Mouse (Mus musculus): ENCODE data around the gene Hist1h2bh. TPM values are rescaled to one million over a fixed set of nuclear protein-coding genes. Genes with fewer than 3 reads are reported as not detected.
"Not testable (repeated sequence)": the region's sequence is repeated elsewhere in the genome, so short reads cannot be mapped to it uniquely, and the experiment has no call there.

Gene Hist1h2bh
- polyA plus RNA-seq, 1 experiment from 2014 or later = 0.09 TPM

- H3K79me2 ChIP-seq (ENCODE audit: inconsistent target) = peaks cover 14% of the 10 kb centered on the region; the same call in 1 of the 2 replicates
- H3K4me3 ChIP-seq (ENCODE audit: inconsistent target) = peak overlapping the region; percentile 29; the same call in 1 of the 2 replicates
- WGBS (ENCODE audit: missing documents) = 65% methylated on average over 6 of the region's 6 CpGs
- H3K36me3 ChIP-seq (ENCODE audit: inconsistent target) = no peaks in the 10 kb centered on the region
- H3K27ac ChIP-seq = peak overlapping the region; percentile 54
Measured at GRCm38 (mm10) chr13:23576906-23577639, 33.9 kb upstream of the Hist1h2bh start.

DNA sequence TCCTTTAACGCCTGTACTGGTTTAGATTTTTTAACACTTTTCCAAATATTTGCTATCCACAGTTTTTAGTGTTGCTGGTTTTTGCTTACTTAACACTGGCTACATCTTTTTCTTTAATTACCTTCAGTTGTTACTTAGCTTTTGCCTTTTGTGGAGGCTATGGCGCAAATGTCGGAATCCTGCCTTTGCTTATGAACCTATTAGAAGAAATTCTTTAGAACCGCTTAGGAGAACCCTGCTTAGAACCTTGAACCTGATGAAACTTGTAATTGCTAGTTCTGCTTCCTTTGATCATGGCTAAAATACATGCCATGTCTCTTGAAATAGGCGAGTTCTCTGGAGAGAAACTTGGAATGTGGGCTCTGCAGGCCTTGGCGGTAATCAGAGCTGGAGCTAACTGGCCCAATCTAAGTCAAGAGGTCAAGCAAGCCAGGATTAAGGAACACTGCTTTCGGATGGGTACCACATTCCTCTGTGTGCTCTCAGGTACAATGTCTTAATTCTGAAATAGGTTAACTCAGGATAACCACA lies 33.2 kb upstream of the Hist1h2bh start:
- Histone ChIP-seq H3K27ac (peak overlapping the region; percentile 54), H3K79me2 (ENCODE audit: inconsistent target) (peaks cover 18% of the 10 kb centered on the region; the same call in 1 of the 2 replicates), H3K36me3 (ENCODE audit: inconsistent target) (no peaks in the 10 kb centered on the region), H3K4me3 (ENCODE audit: inconsistent target) (peak overlapping the region; percentile 29)
- 52% methylated on average over 7 of the region's 7 CpGs for WGBS (ENCODE audit: missing documents)

GRCm38 (mm10) chr13:23575864-23576313 lies 32.7 kb upstream of the Hist1h2bh start:
- Histone ChIP-seq H3K27ac (peak overlapping the region; percentile 54), H3K79me2 (ENCODE audit: inconsistent target) (peaks cover 18% of the 10 kb centered on the region; the same call in 1 of the 2 replicates), H3K4me3 (ENCODE audit: inconsistent target) (peak overlapping the region; percentile 29)
- not testable (repeated sequence) for H3K36me3 ChIP-seq (ENCODE audit: inconsistent target)
- 4% methylated on average over 8 of the region's 40 CpGs for WGBS (ENCODE audit: missing documents)

DNA sequence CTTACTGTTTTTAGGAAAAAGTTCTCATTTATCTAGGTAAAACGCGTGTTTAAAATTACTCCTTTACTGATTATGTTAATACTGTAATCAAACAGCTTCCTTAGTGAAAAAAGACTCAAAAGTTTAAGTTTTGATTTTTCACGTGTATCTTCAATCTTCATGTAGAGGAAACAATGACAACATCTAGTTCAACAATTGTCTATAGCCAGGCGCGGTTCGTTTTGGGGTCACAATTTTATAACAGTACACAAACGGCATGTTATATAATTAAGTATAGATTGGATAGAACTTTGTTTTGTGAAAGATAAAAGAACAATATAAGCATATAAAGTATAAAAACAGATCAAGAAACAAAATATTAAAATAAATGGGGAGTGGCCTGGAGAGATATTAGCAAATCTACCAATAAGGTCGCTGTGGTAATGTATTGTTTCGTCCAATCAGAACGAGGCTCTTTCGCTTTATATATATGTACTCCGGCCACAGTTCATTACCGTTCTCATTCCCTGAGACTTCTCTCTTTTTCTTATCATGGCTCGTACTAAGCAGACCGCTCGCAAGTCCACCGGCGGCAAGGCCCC lies 32.2 kb upstream of the Hist1h2bh start, which contains the start of gene Hist1h3d:
Gene Hist1h3d (plus strand): TSS at position 493 of the 581 bp plus-strand sequence.
- Histone ChIP-seq H3K4me3 (ENCODE audit: inconsistent target) (peak within 1 kb of the TSS; percentile 29), H3K27ac (peak within 1 kb of the TSS; percentile 67), H3K36me3 (ENCODE audit: inconsistent target) (no peaks in the 10 kb centered on the region), H3K79me2 (ENCODE audit: inconsistent target) (peaks cover 18% of the 10 kb centered on the region; the same call in 1 of the 2 replicates)
- WGBS (ENCODE audit: missing documents) = 2% methylated on average over 13 of the region's 18 CpGs

- Histone ChIP-seq H3K4me3 (ENCODE audit: inconsistent target) (peak overlapping the region; percentile 13; the same call in 1 of the 2 replicates), H3K27ac (peak overlapping the region; percentile 67), H3K79me2 (ENCODE audit: inconsistent target) (peaks cover 18% of the 10 kb centered on the region; the same call in 1 of the 2 replicates)
- not testable (repeated sequence) for H3K36me3 ChIP-seq (ENCODE audit: inconsistent target)
- WGBS (ENCODE audit: missing documents) = 5% methylated on average over 2 of the region's 39 CpGs
Measured at GRCm38 (mm10) chr13:23574546-23575170, 31.5 kb upstream of the Hist1h2bh start.

DNA sequence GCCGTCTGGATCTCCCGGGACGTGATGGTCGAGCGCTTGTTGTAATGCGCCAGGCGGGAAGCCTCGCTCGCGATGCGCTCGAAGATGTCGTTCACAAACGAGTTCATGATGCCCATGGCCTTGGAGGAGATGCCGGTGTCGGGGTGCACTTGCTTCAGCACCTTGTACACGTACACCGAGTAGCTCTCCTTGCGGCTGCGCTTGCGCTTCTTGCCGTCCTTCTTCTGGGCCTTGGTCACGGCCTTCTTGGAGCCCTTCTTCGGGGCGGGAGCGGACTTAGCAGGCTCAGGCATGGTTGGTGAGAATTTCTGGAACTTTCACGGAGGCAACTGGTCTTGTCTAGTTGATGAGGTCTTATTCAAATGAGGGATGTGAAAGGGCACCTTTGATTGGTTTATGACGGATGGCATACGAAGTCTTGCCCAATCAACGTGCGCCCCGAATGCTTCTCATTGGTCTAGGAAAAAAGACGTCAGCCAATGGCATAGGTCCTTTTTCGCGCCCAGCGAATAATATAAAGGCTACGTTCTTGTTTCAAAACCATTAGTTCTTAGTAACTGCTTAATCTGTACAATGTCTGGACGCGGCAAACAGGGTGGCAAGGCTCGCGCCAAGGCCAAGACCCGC lies 30.8 kb upstream of the Hist1h2bh start, which contains the start of the genes Hist1h2bf and Hist1h2ad:
Gene Hist1h2bf (minus strand): TSS at position 299 of the 627 bp plus-strand sequence.
Gene Hist1h2ad (plus strand): TSS at position 484 of the 627 bp plus-strand sequence.
- Histone ChIP-seq H3K4me3 (ENCODE audit: inconsistent target) (peak within 1 kb of the TSS; percentile 41), H3K27ac (peak within 1 kb of the TSS; percentile 75), H3K79me2 (ENCODE audit: inconsistent target) (peaks cover 18% of the 10 kb centered on the region; the same call in 1 of the 2 replicates)
- H3K36me3 ChIP-seq (ENCODE audit: inconsistent target) = not testable (repeated sequence)
- WGBS (ENCODE audit: missing documents) = under 1% methylated on average over 23 of the region's 42 CpGs

GRCm38 (mm10) chr13:23573034-23573897 lies 30.1 kb upstream of the Hist1h2bh start:
- peak overlapping the region; percentile 41 for H3K4me3 ChIP-seq (ENCODE audit: inconsistent target)
- H3K27ac ChIP-seq = peak overlapping the region; percentile 75
- peaks cover 18% of the 10 kb centered on the region; the same call in 1 of the 2 replicates for H3K79me2 ChIP-seq (ENCODE audit: inconsistent target)
- not testable (repeated sequence) for H3K36me3 ChIP-seq (ENCODE audit: inconsistent target)
- WGBS (ENCODE audit: missing documents) = 6% methylated on average over 14 of the region's 20 CpGs

GRCm38 (mm10) chr13:23572218-23573033 lies 29.2 kb upstream of the Hist1h2bh start:
- peak overlapping the region; percentile 41 for H3K4me3 ChIP-seq (ENCODE audit: inconsistent target)
- H3K27ac ChIP-seq = peak overlapping the region; percentile 75
- WGBS (ENCODE audit: missing documents) = 40% methylated on average over 2 of the region's 2 CpGs
- peaks cover 18% of the 10 kb centered on the region; the same call in 1 of the 2 replicates for H3K79me2 ChIP-seq (ENCODE audit: inconsistent target)
- H3K36me3 ChIP-seq (ENCODE audit: inconsistent target) = no peaks in the 10 kb centered on the region

DNA sequence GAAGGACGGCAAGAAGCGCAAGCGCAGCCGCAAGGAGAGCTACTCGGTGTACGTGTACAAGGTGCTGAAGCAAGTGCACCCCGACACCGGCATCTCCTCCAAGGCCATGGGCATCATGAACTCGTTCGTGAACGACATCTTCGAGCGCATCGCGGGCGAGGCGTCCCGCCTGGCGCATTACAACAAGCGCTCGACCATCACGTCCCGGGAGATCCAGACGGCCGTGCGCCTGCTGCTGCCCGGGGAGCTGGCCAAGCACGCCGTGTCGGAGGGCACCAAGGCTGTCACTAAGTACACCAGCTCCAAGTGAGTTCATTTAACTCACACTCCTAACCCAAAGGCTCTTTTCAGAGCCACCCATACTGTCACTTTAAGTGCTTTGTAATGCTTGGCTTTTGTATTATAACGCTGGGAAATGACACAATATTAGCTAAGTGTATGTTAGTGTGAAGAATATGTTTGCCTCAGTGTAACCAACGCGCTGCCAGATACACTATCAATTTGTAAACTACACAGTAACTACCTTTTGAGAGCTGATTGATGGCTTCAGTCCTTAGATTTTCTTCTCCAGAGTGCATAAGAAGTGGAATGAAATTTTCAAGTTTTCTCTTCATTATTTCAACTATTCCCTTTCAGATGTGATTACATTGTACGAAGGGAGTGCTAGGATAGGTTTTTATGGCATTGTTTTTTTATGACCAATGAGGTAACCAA lies 28.5 kb upstream of the Hist1h2bh start:
- Histone ChIP-seq H3K27ac (peak overlapping the region; percentile 75), H3K4me3 (ENCODE audit: inconsistent target) (peak overlapping the region; percentile 41), H3K79me2 (ENCODE audit: inconsistent target) (peaks cover 18% of the 10 kb centered on the region; the same call in 1 of the 2 replicates)
- 2% methylated on average over 7 of the region's 34 CpGs for WGBS (ENCODE audit: missing documents)
- not testable (repeated sequence) for H3K36me3 ChIP-seq (ENCODE audit: inconsistent target)

GRCm38 (mm10) chr13:23571022-23571503 lies 27.9 kb upstream of the Hist1h2bh start, which contains the start of the genes Hist1h2ae and Hist1h2bg:
Gene Hist1h2ae, minus strand, starts transcription at chr13:23571220.
Gene Hist1h2bg, plus strand, starts transcription at chr13:23571396.
- H3K4me3 ChIP-seq (ENCODE audit: inconsistent target) = peak within 1 kb of the TSS; percentile 41
- WGBS (ENCODE audit: missing documents) = 0% methylated on average over 8 of the region's 18 CpGs
- H3K36me3 ChIP-seq (ENCODE audit: inconsistent target) = no peaks in the 10 kb centered on the region
- H3K79me2 ChIP-seq (ENCODE audit: inconsistent target) = peaks cover 18% of the 10 kb centered on the region; the same call in 1 of the 2 replicates
- H3K27ac ChIP-seq = peak within 1 kb of the TSS; percentile 75

DNA sequence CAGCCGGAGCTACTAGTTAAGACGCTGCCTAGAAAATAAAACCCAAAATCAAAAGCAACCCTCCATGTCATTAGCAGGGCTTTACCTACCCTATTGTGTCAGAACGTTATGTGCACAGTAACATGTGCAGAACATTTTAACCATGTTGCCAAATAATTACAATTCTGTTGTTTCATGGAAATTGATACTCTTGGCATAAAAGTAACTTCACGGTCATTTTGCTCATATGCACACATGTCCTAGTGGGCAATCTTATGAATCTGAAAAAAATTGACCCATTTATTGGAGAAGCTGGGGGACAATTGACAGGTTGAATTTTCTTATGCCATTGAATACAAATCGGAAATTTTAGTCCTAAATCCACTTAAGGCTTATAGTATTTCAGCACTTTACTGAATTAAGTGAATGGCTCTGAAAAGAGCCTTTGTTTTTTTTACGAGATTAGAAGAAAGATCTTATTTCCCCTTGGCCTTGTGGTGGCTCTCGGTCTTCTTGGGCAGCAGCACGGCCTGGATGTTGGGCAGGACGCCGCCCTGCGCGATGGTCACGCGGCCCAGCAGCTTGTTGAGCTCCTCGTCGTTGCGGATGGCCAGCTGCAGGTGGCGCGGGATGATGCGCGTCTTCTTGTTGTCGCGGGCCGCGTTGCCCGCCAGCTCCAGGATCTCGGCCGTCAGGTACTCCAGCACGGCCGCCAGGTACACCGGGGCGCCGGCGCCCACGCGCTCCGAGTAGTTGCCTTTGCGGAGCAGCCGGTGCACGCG lies 27.2 kb upstream of the Hist1h2bh start:
- peaks cover 18% of the 10 kb centered on the region; the same call in 1 of the 2 replicates for H3K79me2 ChIP-seq (ENCODE audit: inconsistent target)
- not testable (repeated sequence) for H3K36me3 ChIP-seq (ENCODE audit: inconsistent target)
- 15% methylated on average over 5 of the region's 41 CpGs for WGBS (ENCODE audit: missing documents)
- H3K27ac ChIP-seq = peak overlapping the region; percentile 46
- H3K4me3 ChIP-seq (ENCODE audit: inconsistent target) = peak overlapping the region; percentile 1; the same call in 1 of the 2 replicates

Data from macrophage (primary cell).